Mouse (Mus musculus): Measurements from ENCODE around the gene Rnf215. TPM values are rescaled to one million over a fixed set of nuclear protein-coding genes. Genes with fewer than 3 reads are reported as not detected.
"Not testable (repeated sequence)": the region's sequence is repeated elsewhere in the genome, so short reads cannot be mapped to it uniquely, and the experiment has no call there.

Gene Rnf215
- polyA plus RNA-seq, 1 experiment from 2014 or later, result 51.0 TPM

- Histone ChIP-seq H3K36me3 (ENCODE audit: control insufficient read depth, insufficient read depth, low read length) (peaks cover 95% of the 10 kb centered on the region), H3K27ac (ENCODE audit: low read depth, low read length) (0 out of 2 replicates have a peak overlapping the region, but pooled peaks have one; percentile 22), H3K9ac (replicated peaks; ENCODE audit: low read depth, low read length) (no peak overlapping the region), H3K9me3 (ENCODE audit: control insufficient read depth, low read length) (no peaks in the 10 kb centered on the region), H3K27me3 (ENCODE audit: control insufficient read depth, insufficient read depth, low read length) (no peaks in the 10 kb centered on the region), H3K4me3 (ENCODE audit: low read depth, low read length) (no peak overlapping the region), H3K4me2 (ENCODE audit: low read depth, low read length) (no peak overlapping the region), H3K4me1 (ENCODE audit: control insufficient read depth, insufficient read depth, low read length) (no peaks in the 10 kb centered on the region)
- no peak; the same call in 1 of the 2 replicates for ATAC-seq (ENCODE audit: low read depth)
- 75% methylated on average over 5 of the region's 5 CpGs for WGBS
Observed at GRCm38 (mm10) chr11:4174586-4174985, 39.6 kb downstream of the Rnf215 start.

- Histone ChIP-seq H3K27ac (ENCODE audit: low read depth, low read length) (no peak overlapping the region), H3K4me3 (ENCODE audit: low read depth, low read length) (no peak overlapping the region), H3K27me3 (ENCODE audit: control insufficient read depth, insufficient read depth, low read length) (no peaks in the 10 kb centered on the region), H3K9me3 (ENCODE audit: control insufficient read depth, low read length) (no peaks in the 10 kb centered on the region), H3K4me1 (ENCODE audit: control insufficient read depth, insufficient read depth, low read length) (no peaks in the 10 kb centered on the region), H3K9ac (replicated peaks; ENCODE audit: low read depth, low read length) (no peak overlapping the region), H3K36me3 (ENCODE audit: control insufficient read depth, insufficient read depth, low read length) (peaks cover 96% of the 10 kb centered on the region), H3K4me2 (ENCODE audit: low read depth, low read length) (no peak overlapping the region)
- WGBS, result 89% methylated on average over 4 of the region's 4 CpGs
- ATAC-seq (ENCODE audit: low read depth), result no peak
Observed at GRCm38 (mm10) chr11:4177716-4178115, 42.7 kb downstream of the Rnf215 start.

DNA sequence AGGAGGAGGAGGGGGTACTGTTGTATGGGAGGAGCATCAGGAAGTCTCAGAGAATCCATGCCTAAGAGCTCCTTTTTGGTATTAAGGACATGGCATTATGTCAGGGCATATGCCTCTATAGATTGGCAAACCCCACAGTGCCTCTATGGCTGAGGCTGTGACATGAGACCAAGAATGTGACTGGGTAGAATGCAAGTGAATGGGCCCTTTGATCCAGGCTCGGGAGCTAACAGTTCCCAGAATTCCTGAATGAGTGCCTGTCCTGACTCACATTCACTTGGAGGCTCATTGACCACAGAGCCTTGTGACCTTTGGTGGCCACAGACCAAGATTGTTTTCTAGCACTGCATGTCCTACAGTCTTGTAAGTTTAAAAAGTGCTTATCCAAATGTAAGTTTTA lies 47.1 kb downstream of the Rnf215 start:
- peaks cover 61% of the 10 kb centered on the region for H3K36me3 ChIP-seq (ENCODE audit: control insufficient read depth, insufficient read depth, low read length)
- no peak overlapping the region for H3K27ac ChIP-seq (ENCODE audit: low read depth, low read length)
- no peaks in the 10 kb centered on the region; the same call in 1 of the 2 replicates for H3K4me1 ChIP-seq (ENCODE audit: control insufficient read depth, insufficient read depth, low read length)
- H3K9me3 ChIP-seq (ENCODE audit: control insufficient read depth, low read length), result no peaks in the 10 kb centered on the region
- H3K9ac ChIP-seq (replicated peaks; ENCODE audit: low read depth, low read length), result no peak overlapping the region
- H3K4me2 ChIP-seq (ENCODE audit: low read depth, low read length), result no peak overlapping the region
- ATAC-seq (ENCODE audit: low read depth), result no peak
- no peaks in the 10 kb centered on the region for H3K27me3 ChIP-seq (ENCODE audit: control insufficient read depth, insufficient read depth, low read length)
- no peak overlapping the region for H3K4me3 ChIP-seq (ENCODE audit: low read depth, low read length)
- WGBS, result 3% methylated on average over 1 of the region's 1 CpGs

- Histone ChIP-seq H3K4me1 (ENCODE audit: control insufficient read depth, insufficient read depth, low read length) (peaks cover 8% of the 10 kb centered on the region), H3K4me2 (ENCODE audit: low read depth, low read length) (no peak overlapping the region), H3K36me3 (ENCODE audit: control insufficient read depth, insufficient read depth, low read length) (peaks cover 46% of the 10 kb centered on the region), H3K27me3 (ENCODE audit: control insufficient read depth, insufficient read depth, low read length) (no peaks in the 10 kb centered on the region), H3K4me3 (ENCODE audit: low read depth, low read length) (no peak overlapping the region), H3K9ac (replicated peaks; ENCODE audit: low read depth, low read length) (no peak overlapping the region), H3K27ac (ENCODE audit: low read depth, low read length) (no peak overlapping the region; the same call in 1 of the 2 replicates), H3K9me3 (ENCODE audit: control insufficient read depth, low read length) (no peaks in the 10 kb centered on the region)
- no peak for ATAC-seq (ENCODE audit: low read depth)
Observed at GRCm38 (mm10) chr11:4183511-4183910, 48.5 kb downstream of the Rnf215 start.

- H3K27ac ChIP-seq (ENCODE audit: low read depth, low read length), result no peak overlapping the region
- H3K4me2 ChIP-seq (ENCODE audit: low read depth, low read length), result no peak overlapping the region
- no peak overlapping the region for H3K4me3 ChIP-seq (ENCODE audit: low read depth, low read length)
- WGBS, result 79% methylated on average over 4 of the region's 4 CpGs
- H3K4me1 ChIP-seq (ENCODE audit: control insufficient read depth, insufficient read depth, low read length), result peaks cover 8% of the 10 kb centered on the region
- no peak for ATAC-seq (ENCODE audit: low read depth)
- H3K27me3 ChIP-seq (ENCODE audit: control insufficient read depth, insufficient read depth, low read length), result no peaks in the 10 kb centered on the region
- no peaks in the 10 kb centered on the region for H3K9me3 ChIP-seq (ENCODE audit: control insufficient read depth, low read length)
- no peak overlapping the region for H3K9ac ChIP-seq (replicated peaks; ENCODE audit: low read depth, low read length)
- H3K36me3 ChIP-seq (ENCODE audit: control insufficient read depth, insufficient read depth, low read length), result peaks cover 37% of the 10 kb centered on the region
Observed at GRCm38 (mm10) chr11:4184251-4184952, 49.4 kb downstream of the Rnf215 start.

- H3K27me3 ChIP-seq (ENCODE audit: control insufficient read depth, insufficient read depth, low read length); ATAC-seq (ENCODE audit: low read depth): not testable (repeated sequence)
Observed at GRCm38 (mm10) chr11:4185480-4185879, 50.5 kb downstream of the Rnf215 start.

GRCm38 (mm10) chr11:4186486-4187317 lies 51.7 kb downstream of the Rnf215 start, which contains the start of gene Tbc1d10a:
Tbc1d10a (plus strand) TSS chr11:4186789.
- H3K27ac ChIP-seq (ENCODE audit: low read depth, low read length), result peak within 1 kb of the TSS; percentile 57
- under 1% methylated on average over 71 of the region's 71 CpGs for WGBS
- no peaks in the 10 kb centered on the region for H3K27me3 ChIP-seq (ENCODE audit: control insufficient read depth, insufficient read depth, low read length)
- H3K9ac ChIP-seq (replicated peaks; ENCODE audit: low read depth, low read length), result peak within 1 kb of the TSS; percentile 89
- peak; percentile 99 for ATAC-seq (ENCODE audit: low read depth)
- H3K4me1 ChIP-seq (ENCODE audit: control insufficient read depth, insufficient read depth, low read length), result peaks cover 13% of the 10 kb centered on the region
- peaks cover 16% of the 10 kb centered on the region for H3K36me3 ChIP-seq (ENCODE audit: control insufficient read depth, insufficient read depth, low read length)
- peak within 1 kb of the TSS; percentile 81 for H3K4me2 ChIP-seq (ENCODE audit: low read depth, low read length)
- H3K4me3 ChIP-seq (ENCODE audit: low read depth, low read length), result peak within 1 kb of the TSS; percentile 74
- no peaks in the 10 kb centered on the region for H3K9me3 ChIP-seq (ENCODE audit: control insufficient read depth, low read length)

More at GRCm38 (mm10) chr11:4185480-4185879, 50.5 kb downstream of the Rnf215 start:
- H3K9me3 ChIP-seq (ENCODE audit: control insufficient read depth, low read length); H3K4me2 ChIP-seq (ENCODE audit: low read depth, low read length); H3K27ac ChIP-seq (ENCODE audit: low read depth, low read length); H3K9ac ChIP-seq (replicated peaks; ENCODE audit: low read depth, low read length); H3K4me3 ChIP-seq (ENCODE audit: low read depth, low read length): not testable (repeated sequence)
- Histone ChIP-seq H3K36me3 (ENCODE audit: control insufficient read depth, insufficient read depth, low read length) (peaks cover 28% of the 10 kb centered on the region), H3K4me1 (ENCODE audit: control insufficient read depth, insufficient read depth, low read length) (peaks cover 13% of the 10 kb centered on the region)
- WGBS, result 90% methylated on average over 6 of the region's 6 CpGs

DNA sequence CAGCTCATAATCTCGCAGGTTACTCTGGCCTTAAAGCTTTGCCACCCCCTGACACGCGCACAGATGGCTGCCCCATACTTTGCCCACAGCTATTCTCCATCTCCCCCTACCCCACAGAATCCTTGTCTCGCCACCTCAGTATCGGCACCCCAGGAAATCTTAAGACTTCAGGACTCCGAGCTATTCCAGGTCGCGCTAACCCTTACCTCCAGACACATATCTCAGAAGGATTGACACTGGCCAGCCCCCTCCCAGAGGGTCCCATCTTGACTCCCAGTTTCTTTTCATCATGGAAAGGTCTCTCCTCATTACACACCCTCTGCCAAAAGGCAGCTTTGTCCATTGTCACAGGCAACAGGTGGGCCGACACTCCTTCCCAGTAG lies 52.3 kb downstream of the Rnf215 start:
- H3K4me3 ChIP-seq (ENCODE audit: low read depth, low read length), result peak overlapping the region; percentile 74
- no peak; the same call in 1 of the 2 replicates for ATAC-seq (ENCODE audit: low read depth)
- WGBS, result 16% methylated on average over 9 of the region's 9 CpGs
- H3K9ac ChIP-seq (replicated peaks; ENCODE audit: low read depth, low read length), result peak overlapping the region; percentile 89
- H3K27me3 ChIP-seq (ENCODE audit: control insufficient read depth, insufficient read depth, low read length), result no peaks in the 10 kb centered on the region
- H3K27ac ChIP-seq (ENCODE audit: low read depth, low read length), result no peak overlapping the region
- peaks cover 10% of the 10 kb centered on the region for H3K36me3 ChIP-seq (ENCODE audit: control insufficient read depth, insufficient read depth, low read length)
- no peaks in the 10 kb centered on the region for H3K9me3 ChIP-seq (ENCODE audit: control insufficient read depth, low read length)
- peak overlapping the region; percentile 81 for H3K4me2 ChIP-seq (ENCODE audit: low read depth, low read length)
- H3K4me1 ChIP-seq (ENCODE audit: control insufficient read depth, insufficient read depth, low read length), result peaks cover 13% of the 10 kb centered on the region

DNA sequence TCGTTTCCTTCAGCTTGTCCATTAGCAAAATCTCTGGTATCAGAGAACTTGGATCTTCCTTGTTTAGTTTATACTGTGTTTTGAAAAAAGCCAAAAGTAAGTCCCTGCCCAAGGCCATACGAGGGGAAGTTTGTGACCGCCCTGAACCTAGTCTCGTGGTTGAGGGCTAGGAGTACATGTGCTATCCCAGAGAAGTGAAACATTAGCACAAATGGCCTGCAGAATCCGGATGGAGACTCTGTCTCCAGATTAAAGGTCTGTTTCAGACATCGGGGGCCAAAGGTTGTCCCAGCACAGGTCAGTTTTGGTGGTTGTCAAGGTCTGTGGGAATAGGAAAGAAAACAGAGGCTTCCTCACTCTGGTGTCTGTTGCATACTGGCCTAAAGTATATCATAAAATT lies 54.2 kb downstream of the Rnf215 start:
- H3K4me2 ChIP-seq (ENCODE audit: low read depth, low read length), result no peak overlapping the region
- WGBS, result 89% methylated on average over 6 of the region's 6 CpGs
- H3K36me3 ChIP-seq (ENCODE audit: control insufficient read depth, insufficient read depth, low read length), result no peaks in the 10 kb centered on the region

More for the DNA sequence above, 54.2 kb downstream of the Rnf215 start:
- H3K9ac ChIP-seq (replicated peaks; ENCODE audit: low read depth, low read length), result no peak overlapping the region
- H3K27ac ChIP-seq (ENCODE audit: low read depth, low read length), result no peak overlapping the region
- no peaks in the 10 kb centered on the region for H3K27me3 ChIP-seq (ENCODE audit: control insufficient read depth, insufficient read depth, low read length)
- no peak overlapping the region for H3K4me3 ChIP-seq (ENCODE audit: low read depth, low read length)
- ATAC-seq (ENCODE audit: low read depth), result no peak
- no peaks in the 10 kb centered on the region for H3K9me3 ChIP-seq (ENCODE audit: control insufficient read depth, low read length)
- H3K4me1 ChIP-seq (ENCODE audit: control insufficient read depth, insufficient read depth, low read length), result peaks cover 13% of the 10 kb centered on the region
